Mouse (Mus musculus): ENCODE results near the gene Nme2.

The Nme2 gene

GRCm38 (mm10) chr11:93956159-93956558, at the start of gene Nme2:
Gene Nme2, minus strand, starts transcription at chr11:93956259.
- DNase-seq (ENCODE audit: low read depth in 2 of 2, low spot score in 2 of 2): no peak

DNA sequence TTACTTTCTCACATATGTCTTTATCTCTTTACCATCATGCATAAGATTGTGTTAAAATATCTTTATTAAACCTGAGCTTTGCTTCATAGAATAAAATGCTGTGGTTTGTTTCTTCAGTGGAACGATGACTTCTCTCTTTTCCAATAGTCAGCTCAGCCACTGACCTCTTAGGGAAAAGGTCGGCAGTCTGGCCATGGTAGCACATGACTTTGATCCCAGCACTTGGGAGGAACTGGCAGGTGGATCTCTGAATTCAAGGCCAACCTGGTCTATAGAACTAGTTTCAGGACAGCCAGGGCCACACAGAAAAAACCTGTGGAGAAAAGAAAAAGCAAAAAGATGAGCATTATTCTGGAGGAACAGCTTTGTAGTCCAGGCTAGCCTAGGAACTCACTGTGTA, 47.3 kb upstream of the Nme2 start:
- DNase-seq (ENCODE audit: low read depth in 2 of 2, low spot score in 2 of 2): no peak

DNA sequence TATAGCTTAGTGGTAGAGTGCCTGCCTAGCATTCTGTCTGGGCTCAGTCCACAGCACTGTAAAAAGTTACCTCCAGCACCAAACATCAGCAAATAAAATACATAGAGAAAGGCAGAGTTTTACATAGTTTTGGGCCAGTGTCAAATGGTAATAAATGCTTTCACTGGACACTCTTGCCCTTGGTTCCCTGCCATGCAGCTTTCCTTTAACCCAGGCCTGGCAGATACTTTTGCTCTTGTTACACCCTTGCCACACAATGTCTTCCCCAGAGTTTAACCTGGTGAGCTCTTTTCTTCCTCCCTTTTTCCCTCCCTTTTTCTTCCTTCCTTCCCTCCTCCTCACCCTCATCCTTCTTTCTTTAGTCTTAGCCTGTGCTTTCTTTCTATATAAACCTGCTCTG, 43.2 kb upstream of the Nme2 start:
- DNase-seq (ENCODE audit: low read depth in 2 of 2, low spot score in 2 of 2): no peak

- DNase-seq (ENCODE audit: low read depth in 2 of 2, low spot score in 2 of 2): peak; percentile 23 to 32
These were observed 41.2 kb upstream of the Nme2 start for GRCm38 (mm10) chr11:93997141-93997775.

DNA sequence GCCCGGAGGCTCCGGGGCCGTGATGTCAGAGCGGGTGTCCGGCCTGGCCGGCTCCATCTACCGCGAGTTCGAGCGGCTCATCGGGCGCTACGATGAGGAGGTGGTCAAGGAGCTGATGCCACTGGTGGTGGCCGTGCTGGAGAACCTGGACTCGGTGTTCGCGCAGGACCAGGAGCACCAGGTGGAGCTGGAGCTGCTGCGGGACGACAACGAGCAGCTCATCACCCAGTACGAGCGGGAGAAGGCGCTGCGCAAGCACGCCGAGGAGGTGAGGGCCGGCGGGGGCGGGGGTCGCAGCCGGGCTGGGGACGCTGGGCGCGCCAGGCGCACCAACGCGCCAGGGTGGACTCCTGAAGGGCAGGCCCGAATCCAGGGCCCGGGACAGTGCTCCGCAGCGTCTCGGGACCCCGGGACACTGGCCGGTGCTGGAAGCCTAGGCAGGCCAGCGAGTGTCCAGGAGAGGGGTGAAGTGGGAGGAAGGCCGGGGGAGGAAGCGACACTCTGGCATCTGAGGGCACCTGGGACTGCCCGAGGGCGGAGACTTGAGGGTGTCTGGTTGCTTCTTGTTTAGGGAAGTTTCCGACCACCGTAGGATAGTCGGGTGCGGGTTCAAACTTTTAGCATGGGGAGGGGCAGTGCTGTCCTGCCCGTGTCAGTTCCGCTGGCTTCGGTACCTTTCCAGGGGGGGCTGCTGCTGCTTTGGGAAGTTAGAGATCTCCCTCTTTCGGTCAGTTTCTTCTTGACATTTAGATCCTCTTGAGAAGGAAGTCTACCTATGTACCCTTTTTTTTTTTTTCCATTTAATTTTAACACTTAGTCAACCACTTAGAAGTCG, 40.5 kb upstream of the Nme2 start:
- DNase-seq (ENCODE audit: low read depth in 2 of 2, low spot score in 2 of 2): peak; percentile 46 to 55

DNA sequence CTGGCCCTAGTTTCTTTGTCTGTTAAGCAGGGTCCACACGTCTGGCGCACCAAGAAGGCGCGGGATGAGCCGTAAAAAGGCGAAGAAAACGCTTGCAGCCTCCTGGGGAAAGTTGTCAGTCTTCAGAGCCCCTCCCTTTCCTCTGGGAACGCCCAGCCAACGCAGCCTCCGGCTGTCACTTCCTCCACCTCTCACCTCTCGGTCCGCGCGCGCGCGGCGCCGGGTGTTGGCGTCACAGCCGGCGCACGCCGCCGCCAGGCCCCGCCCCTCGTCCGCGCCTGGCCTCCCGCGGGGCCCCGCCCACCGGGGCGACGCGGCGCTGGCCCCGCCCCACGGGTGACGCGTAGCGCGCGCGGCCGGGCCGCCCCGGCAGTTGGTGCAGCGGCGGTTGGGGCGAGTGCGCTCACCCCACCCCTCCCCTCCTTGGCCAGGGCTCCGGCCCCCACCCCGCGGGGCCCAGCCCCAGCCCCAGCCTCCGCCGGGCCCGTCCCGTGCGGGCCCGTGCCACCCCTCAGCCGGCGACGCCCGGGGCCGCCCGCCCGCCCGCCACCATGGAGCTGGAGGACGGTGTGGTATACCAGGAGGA, 39.8 kb upstream of the Nme2 start, which contains the start of gene Spag9:
TSS of gene Spag9 (plus strand) at position 372 of the 586 bp plus-strand sequence.
- DNase-seq (ENCODE audit: low read depth in 2 of 2, low spot score in 2 of 2): peak; percentile 90 to 91

- DNase-seq (ENCODE audit: low read depth in 2 of 2, low spot score in 2 of 2): peak; percentile 82 to 83
These were observed 39.2 kb upstream of the Nme2 start for GRCm38 (mm10) chr11:93995111-93995719.

DNA sequence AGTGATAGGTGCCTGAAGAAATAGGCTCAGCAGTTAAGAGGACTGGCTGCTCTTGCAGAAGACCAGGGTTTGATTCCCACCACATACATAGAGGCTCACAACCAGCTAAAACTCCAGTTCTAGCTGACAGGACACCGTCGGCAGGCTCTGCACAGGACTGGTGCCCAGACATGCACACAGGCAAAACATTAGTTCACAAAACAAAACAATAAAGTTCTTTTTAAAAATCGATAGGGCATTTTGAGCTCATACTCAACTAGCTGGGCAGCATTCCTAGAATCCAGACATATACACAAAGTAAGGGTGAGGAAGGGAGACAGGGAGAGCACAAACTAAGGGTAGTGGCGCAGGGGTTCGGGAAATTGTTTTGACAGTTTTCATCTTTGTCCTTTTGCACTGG, 38.5 kb upstream of the Nme2 start:
- DNase-seq (ENCODE audit: low read depth in 2 of 2, low spot score in 2 of 2): no peak

GRCm38 (mm10) chr11:93988328-93989062, 32.4 kb upstream of the Nme2 start:
- DNase-seq (ENCODE audit: low read depth in 2 of 2, low spot score in 2 of 2): no peak

GRCm38 (mm10) chr11:93987625-93988327, 31.7 kb upstream of the Nme2 start:
- DNase-seq (ENCODE audit: low read depth in 2 of 2, low spot score in 2 of 2): no peak

DNA sequence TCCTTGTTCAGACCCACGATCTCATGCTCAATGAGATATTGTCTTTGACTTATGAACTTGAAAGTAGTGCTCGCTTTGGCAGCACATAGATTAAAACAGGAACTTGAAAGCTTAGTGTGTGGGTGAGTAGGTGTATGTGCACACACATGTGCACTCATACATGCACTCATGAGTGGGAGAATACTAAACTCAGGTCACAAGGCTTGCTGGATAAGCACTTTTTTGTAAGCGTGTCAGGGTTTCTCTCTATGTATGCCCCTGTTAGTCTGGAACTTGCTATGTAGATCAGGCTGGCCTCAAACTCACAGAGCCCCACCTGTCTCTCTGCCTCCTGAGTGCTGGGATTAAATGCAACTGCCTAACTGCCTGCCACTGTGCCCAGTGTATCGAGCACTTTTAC, 31.0 kb upstream of the Nme2 start:
- DNase-seq (ENCODE audit: low read depth in 2 of 2, low spot score in 2 of 2): no peak

- no peak for DNase-seq (ENCODE audit: low read depth in 2 of 2, low spot score in 2 of 2)
These were observed 30.2 kb upstream of the Nme2 start for GRCm38 (mm10) chr11:93986298-93986697.

GRCm38 (mm10) chr11:93985265-93985664, 29.2 kb upstream of the Nme2 start:
- DNase-seq (ENCODE audit: low read depth in 2 of 2, low spot score in 2 of 2): no peak

- DNase-seq (ENCODE audit: low read depth in 2 of 2, low spot score in 2 of 2): no peak
These were observed 28.6 kb upstream of the Nme2 start for GRCm38 (mm10) chr11:93984619-93985018.

DNA sequence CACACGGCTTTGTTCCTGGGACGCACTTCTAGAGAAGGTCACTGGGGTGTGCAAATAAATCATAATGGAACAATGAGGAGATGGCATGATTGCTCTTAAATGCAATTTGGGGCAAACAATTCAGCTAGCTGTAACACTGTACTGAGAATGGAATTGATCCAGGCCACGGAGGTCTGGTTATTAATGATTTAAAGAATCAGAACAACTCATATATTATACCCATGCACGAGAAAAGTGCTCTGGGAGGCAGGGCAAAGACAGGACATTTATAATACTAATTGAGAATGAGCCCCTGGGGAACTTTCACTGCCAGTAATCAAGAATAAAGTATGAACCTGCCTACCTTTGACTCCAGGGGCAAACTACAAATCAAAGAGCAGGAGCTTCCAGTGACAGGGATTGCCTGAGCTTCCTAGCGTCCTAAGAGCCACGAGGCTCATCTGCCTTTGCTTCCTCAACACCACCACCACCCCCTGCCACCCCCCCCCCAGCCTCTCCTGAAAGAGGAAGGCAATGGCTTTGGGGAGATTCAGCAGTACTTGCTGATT, 23.5 kb upstream of the Nme2 start:
- no peak for DNase-seq (ENCODE audit: low read depth in 2 of 2, low spot score in 2 of 2)

DNA sequence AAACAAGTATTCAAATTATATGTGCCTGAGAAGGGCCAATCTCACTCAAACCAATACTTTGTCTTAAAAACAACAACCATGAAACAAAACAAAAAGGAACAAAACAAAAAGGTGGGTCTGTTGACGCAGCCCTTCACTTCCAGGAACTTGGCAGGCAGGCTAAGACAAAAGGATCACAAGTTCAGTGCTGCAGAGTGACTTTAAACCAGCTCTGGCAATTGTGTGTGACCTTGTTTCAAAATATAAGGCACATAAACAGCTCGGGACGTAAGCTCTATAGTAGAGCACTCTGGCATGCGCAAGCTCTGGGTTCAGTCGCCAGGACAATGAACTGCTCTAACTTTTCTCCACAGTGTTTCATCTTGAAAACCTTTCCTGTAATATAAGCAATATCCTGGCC, 16.9 kb upstream of the Nme2 start:
- DNase-seq (ENCODE audit: low read depth in 2 of 2, low spot score in 2 of 2): no peak

DNA sequence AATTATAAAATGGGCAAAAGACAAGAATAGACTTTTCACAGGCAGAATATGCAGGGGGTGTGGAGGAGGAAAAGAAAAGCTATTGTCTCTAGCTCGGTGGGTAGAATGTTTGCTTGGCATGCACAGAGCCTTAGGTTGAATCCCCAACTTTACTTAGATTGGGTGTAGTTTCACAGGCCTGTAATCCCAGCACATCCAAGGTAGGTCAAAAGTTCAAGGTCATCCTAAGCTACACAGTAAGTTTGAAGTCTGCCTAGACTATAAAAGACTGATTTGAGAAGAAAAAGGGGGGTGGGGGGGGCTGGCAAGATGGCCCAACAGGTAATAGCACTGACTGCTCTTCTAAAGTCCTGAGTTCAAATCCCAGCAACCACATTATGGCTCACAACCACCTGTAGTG, 13.7 kb upstream of the Nme2 start:
- no peak for DNase-seq (ENCODE audit: low read depth in 2 of 2, low spot score in 2 of 2)

GRCm38 (mm10) chr11:93969171-93969570, 13.1 kb upstream of the Nme2 start:
- DNase-seq (ENCODE audit: low read depth in 2 of 2, low spot score in 2 of 2): no peak

- DNase-seq (ENCODE audit: low read depth in 2 of 2, low spot score in 2 of 2): no peak
These were observed 12.7 kb upstream of the Nme2 start for GRCm38 (mm10) chr11:93968848-93969128.
